Mouse (Mus musculus): ENCODE measurements at regions not wholly inside any gene's neighbourhood (a gene's known extent, or its start where the extent isn't known, plus 50 kb on each side); places are given as distances from the start of the nearest gene placed in this dataset.
A peak's percentile ranks its signal among the peaks of the same experiment; 100 is the strongest.

DNA sequence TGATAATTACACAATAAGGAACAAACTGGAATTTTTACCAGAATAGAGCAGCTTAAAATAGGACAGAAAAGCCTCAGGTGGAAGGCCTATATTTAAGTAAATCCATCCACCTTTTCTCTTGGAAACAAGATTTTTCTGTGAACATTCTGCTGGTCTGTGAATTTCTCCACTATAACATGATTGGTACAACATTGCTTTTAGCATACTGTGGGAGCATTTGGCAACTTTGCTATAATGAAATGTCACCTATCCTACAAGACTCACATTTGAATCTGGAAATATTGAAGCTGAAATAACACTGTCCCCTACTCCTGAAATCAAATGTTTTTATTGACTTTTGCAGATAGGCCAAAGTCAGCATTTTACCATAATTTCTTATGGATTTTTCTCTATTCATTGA is 607.0 kb upstream of the Steap1 start:
- DNase-seq (ENCODE audit: low spot score) = no peak

DNA sequence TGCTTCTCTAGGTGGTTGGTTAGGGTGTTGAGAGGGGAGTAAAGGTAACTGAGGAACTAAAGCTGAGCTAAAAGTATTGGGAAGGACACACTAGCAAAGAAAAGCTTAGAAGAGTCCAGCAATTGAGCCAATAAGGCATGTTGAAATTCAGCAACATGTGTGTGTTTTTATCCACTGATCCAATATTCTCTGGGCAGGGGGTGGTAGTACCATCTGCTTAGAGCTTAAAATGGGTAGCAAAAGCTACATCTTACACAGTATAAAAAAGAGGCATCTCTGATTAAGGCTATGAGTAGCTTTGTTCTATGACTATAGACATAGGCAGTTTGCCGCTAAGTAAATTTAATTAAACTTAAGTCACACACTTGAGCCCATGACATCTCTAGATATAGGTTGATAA is 598.2 kb upstream of the Steap1 start:
- DNase-seq (ENCODE audit: low spot score) = peak; percentile 41

DNA sequence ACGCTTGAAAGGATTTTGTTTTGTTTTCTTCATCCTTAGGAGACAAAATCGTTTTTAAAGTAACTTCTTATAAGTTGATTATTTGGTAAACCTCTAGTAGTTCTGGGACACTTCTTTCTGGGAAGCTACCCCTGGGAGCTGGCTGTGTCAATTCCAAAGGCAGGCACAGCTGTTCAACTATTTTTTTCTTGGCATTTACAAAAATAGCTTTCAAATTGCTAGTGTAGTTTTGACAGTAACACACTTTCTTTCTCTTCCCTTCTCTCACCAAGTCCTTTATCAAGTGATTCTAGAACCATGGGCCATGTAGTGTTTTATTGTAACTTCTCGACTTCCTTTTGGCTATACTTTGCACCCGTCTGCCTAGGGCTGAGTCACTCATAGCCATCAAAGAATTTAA is 595.6 kb upstream of the Steap1 start:
- DNase-seq (ENCODE audit: low spot score) = no peak

DNA sequence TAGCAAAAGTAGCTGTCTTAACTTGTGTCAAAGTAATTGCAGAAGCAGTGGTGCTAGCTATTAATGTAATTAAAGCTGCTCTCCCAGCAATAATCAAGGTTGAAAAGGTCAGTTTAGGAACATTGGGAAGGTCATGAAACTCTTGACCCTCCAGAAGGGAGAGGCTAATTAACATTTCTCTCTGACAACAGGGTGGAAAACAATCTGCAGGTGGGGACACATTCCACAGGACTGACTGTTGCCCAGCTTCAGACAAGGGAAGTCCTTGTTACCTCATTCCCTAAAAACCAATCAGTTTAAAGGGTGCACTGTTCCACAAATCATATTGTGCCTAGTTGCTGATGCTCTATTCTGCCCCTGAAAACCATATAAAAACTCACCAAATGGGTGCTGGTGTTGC is 580.5 kb upstream of the Steap1 start:
- DNase-seq (ENCODE audit: low spot score) = no peak

DNA sequence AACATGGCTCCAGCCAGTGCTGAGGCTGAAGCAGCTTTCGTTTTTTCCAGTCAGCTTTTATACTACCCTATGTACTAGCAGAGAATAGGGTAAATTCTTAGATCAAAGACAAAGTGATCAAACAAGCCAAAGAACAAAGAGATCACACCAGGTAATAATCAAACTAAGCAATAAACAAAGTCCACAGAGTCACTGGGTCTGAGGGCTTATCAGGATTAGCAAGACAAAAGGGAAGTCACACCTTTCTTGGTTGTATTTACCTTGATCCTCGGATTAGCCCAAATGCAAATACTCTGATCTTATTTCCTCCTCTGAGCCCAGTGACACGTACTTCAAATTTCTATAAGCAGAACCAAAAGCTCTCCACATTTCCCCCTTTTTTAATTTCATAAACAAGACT is 579.4 kb upstream of the Steap1 start:
- no peak for DNase-seq (ENCODE audit: low spot score)

DNA sequence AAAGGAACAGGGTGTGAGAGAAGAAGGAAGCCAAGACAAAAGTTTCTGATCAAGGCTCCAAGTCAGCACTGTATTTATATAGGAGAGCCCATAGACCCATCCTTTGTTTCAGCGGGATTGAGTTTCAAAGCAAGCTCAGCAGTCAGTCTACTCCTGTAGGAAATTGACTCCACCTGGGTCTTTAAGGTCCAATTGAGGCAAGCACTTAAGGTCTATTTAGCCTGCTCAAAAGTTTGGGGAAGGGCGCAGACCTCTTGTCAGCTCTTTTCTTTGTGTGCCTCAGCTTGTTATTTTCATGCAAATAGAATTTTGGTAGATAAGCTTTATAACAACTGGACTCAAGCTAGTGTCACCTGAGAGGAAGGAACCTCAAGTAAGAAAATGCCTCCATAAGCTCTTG is 549.4 kb upstream of the Steap1 start:
- DNase-seq (ENCODE audit: low spot score) = no peak

DNA sequence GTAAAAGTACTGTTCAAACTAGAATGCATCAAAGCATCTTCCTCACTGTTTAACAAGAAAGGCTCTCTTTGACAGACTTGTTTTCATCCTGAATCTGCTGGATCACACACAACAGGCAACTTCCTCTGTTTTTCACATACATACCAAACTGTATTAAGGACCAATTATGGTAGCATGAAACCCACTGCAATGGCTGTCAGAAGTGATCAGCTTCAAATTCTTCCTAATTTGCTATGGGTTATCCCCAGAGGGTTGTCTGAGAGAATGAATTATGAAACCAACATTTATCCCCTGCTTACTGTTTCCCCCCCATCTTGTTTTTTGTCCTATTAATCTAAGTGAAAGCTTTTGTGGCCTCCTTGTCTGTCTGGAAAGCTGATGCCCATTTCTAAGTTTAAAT is 545.2 kb upstream of the Steap1 start:
- no peak for DNase-seq (ENCODE audit: low spot score)

DNA sequence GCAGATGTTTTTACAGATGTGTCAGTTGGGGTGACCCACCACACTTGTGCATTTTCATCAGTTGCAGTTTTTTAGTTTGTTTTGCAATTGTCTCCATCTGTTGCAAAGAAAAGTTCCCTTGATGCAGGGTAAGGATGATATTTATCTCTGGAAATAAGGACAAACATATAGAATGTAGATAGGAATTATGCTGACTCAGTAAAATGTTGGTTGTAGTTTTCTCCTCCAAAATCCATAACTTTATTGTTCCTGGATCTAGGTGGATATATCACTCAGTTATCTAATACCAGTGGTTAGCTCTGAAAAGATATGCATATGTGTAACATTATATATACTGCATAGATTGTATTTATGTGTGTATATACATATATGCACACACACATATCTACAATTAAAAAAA is 502.1 kb upstream of the Steap1 start:
- no peak for DNase-seq (ENCODE audit: low spot score)
